In genomic region chr15:100419901-100420745, GRCm38 (mm10) we compare ENCODE assay signal across 13 mouse cellular contexts. TPM values are rescaled to one million over a fixed set of nuclear protein-coding genes. Genes with fewer than 3 reads are reported as not detected.
DNase-seq lines count a peak whose midpoint lies in the region; ATAC-seq and TF ChIP-seq lines count a peak whose summit lies in the region.
"Had no signal": no experiment of that assay in that cellular context is flagged by ENCODE, and none has a peak within 500 bp of the region (broad histone marks: within the 10 kb centered on the region; RNA-seq: fewer than 3 reads in every experiment).

No protein-coding gene starts in this region.

- WGBS in hindbrain, embryonic 10.5 days: 70% methylated on average over 9 of the region's 9 CpGs
- WGBS in hindbrain, embryonic 14.5 days: 71% methylated on average over 9 of the region's 9 CpGs
- WGBS in intestine, postnatal 0 days: 47% methylated on average over 9 of the region's 9 CpGs

- ATAC-seq in hindbrain, embryonic 14.5 days (ENCODE audit: low FRiP score): no peak
- ATAC-seq in intestine, postnatal 0 days: no peak
- ATAC-seq: forebrain, embryonic 15.5 days had no signal

- no peak overlapping the region for H3K4me3 ChIP-seq in hindbrain, embryonic 10.5 days
- H3K4me3 ChIP-seq in hindbrain, embryonic 14.5 days (replicated peaks; ENCODE audit: low read length): no peak overlapping the region
- no peak overlapping the region for H3K4me3 ChIP-seq in testis, adult 2 months (ENCODE audit: control insufficient read depth, low read depth, low read length)
- no peak overlapping the region for H3K4me3 ChIP-seq in intestine, postnatal 0 days (ENCODE audit: low read depth, low read length)
- H3K4me3 ChIP-seq: forebrain, embryonic 15.5 days had no signal

- H3K9ac ChIP-seq in hindbrain, embryonic 14.5 days: no peak overlapping the region
- 0 out of 2 replicates have a peak overlapping the region, but pooled peaks have one; percentile 23 for H3K9ac ChIP-seq in intestine, postnatal 0 days (ENCODE audit: low read depth, low read length)
- H3K9ac ChIP-seq: forebrain, embryonic 15.5 days had no signal

- peak overlapping the region; percentile 73; the same call in 1 of the 2 replicates for H3K27ac ChIP-seq in hindbrain, embryonic 10.5 days
- no peak overlapping the region for H3K27ac ChIP-seq in hindbrain, embryonic 14.5 days
- peak overlapping the region; percentile 33; the same call in 1 of the 2 replicates for H3K27ac ChIP-seq in testis, adult 2 months (ENCODE audit: control insufficient read depth, insufficient read depth, low read depth, low read length)
- H3K27ac ChIP-seq in intestine, postnatal 0 days (ENCODE audit: low read depth, low read length): peak overlapping the region; percentile 58
- H3K27ac ChIP-seq: forebrain, embryonic 15.5 days had no signal

- peaks cover 20% of the 10 kb centered on the region for H3K27me3 ChIP-seq in hindbrain, embryonic 10.5 days (ENCODE audit: insufficient read depth, poor library complexity, severe bottlenecking)
- H3K27me3 ChIP-seq in hindbrain, embryonic 14.5 days (ENCODE audit: control insufficient read depth, insufficient read depth, low read length): peaks cover 19% of the 10 kb centered on the region
- no peaks in the 10 kb centered on the region for H3K27me3 ChIP-seq in testis, adult 2 months (ENCODE audit: control insufficient read depth, insufficient read depth, low read length)
- no peaks in the 10 kb centered on the region for H3K27me3 ChIP-seq in intestine, postnatal 0 days (replicated peaks; ENCODE audit: control insufficient read depth, insufficient read depth, low read length)
- H3K27me3 ChIP-seq in splenic B cell, adult 2 months (ENCODE audit: control insufficient read depth, insufficient read depth, low read length, poor library complexity, severe bottlenecking): no peaks in the 10 kb centered on the region; the same call in 1 of the 2 replicates

- no peak overlapping the region for H3K4me2 ChIP-seq in hindbrain, embryonic 14.5 days (replicated peaks)
- H3K4me2 ChIP-seq in intestine, postnatal 0 days (replicated peaks; ENCODE audit: low read depth): peak overlapping the region; percentile 83
- H3K4me2 ChIP-seq: forebrain, embryonic 15.5 days had no signal

- no peak for TF ChIP-seq POLR2A in testis, adult 2 months (IDR thresholded peaks at IDR 0.05; ENCODE audit: control insufficient read depth, low read depth, low read length)

- peaks cover 51% of the 10 kb centered on the region for H3K4me1 ChIP-seq in hindbrain, embryonic 10.5 days (replicated peaks)
- H3K4me1 ChIP-seq in hindbrain, embryonic 14.5 days (replicated peaks; ENCODE audit: control insufficient read depth, insufficient read depth, low read length): peaks cover 26% of the 10 kb centered on the region
- peaks cover 17% of the 10 kb centered on the region for H3K4me1 ChIP-seq in testis, adult 2 months (ENCODE audit: control insufficient read depth, insufficient read depth, low read length)
- H3K4me1 ChIP-seq in intestine, postnatal 0 days (replicated peaks; ENCODE audit: control insufficient read depth, insufficient read depth, low read length): 0 out of 2 replicates have a peak, but pooled peaks cover 5% of the 10 kb centered on the region

- H3K36me3 ChIP-seq in hindbrain, embryonic 10.5 days: no peaks in the 10 kb centered on the region
- H3K36me3 ChIP-seq in hindbrain, embryonic 14.5 days (replicated peaks; ENCODE audit: control insufficient read depth, insufficient read depth): no peaks in the 10 kb centered on the region
- H3K36me3 ChIP-seq in testis, adult 2 months (ENCODE audit: control insufficient read depth, insufficient read depth, low read length): no peaks in the 10 kb centered on the region
- H3K36me3 ChIP-seq in intestine, postnatal 0 days (ENCODE audit: control insufficient read depth, insufficient read depth): no peaks in the 10 kb centered on the region
- H3K36me3 ChIP-seq in splenic B cell, adult 2 months (ENCODE audit: control insufficient read depth, insufficient read depth, low read length, poor library complexity, severe bottlenecking): no peaks in the 10 kb centered on the region
- H3K36me3 ChIP-seq: forebrain, embryonic 15.5 days had no signal

- DNase-seq in hindbrain, embryonic 10.5 days (ENCODE audit: low spot score): no peak
- no peak for DNase-seq in hindbrain, embryonic 14.5 days (ENCODE audit: low spot score)
- no peak for DNase-seq in testis, postnatal 14 days (ENCODE audit: low spot score)
- peak; percentile 16 for DNase-seq in splenic B cell, adult 2 months (ENCODE audit: low read depth, low spot score)
- no peak for DNase-seq in cerebellum, adult 11-12 months
- DNase-seq in MN1 (ENCODE audit: low spot score): no peak
- DNase-seq: cerebellum, adult 2 months; kidney, postnatal 14 days; lung, postnatal 36 days; right cerebral cortex, postnatal 4 days had no signal

- H3K9me3 ChIP-seq in hindbrain, embryonic 10.5 days: no peaks in the 10 kb centered on the region
- no peaks in the 10 kb centered on the region for H3K9me3 ChIP-seq in hindbrain, embryonic 14.5 days (ENCODE audit: control insufficient read depth, low read length)
- no peaks in the 10 kb centered on the region for H3K9me3 ChIP-seq in intestine, postnatal 0 days (ENCODE audit: control insufficient read depth)
- H3K9me3 ChIP-seq: forebrain, embryonic 15.5 days had no signal

- no peak for TF ChIP-seq CTCF in testis, adult 2 months (IDR thresholded peaks at IDR 0.05; ENCODE audit: control insufficient read depth, insufficient read depth, insufficient replicate concordance, low read depth, low read length)
- no peak for TF ChIP-seq CTCF in intestine, postnatal 0 days (IDR thresholded peaks at IDR 0.05; ENCODE audit: low read depth)

RNA-seq across cellular contexts. Expression of gene Gm5475, which starts 1.8 kb away (rescaled TPM):
- not detected in 2 replicates for polyA plus RNA-seq in hindbrain, embryonic 10.5 days (2016; fragmentation: Nextera tagmentation; extraction: Ambion mirVana)
- 0.13 and 0.15 TPM in 2 replicates for polyA plus RNA-seq in hindbrain, embryonic 14.5 days (2014; fragmentation: Nextera tagmentation; extraction: Ambion mirVana)
- 0.19 and 0.30 TPM in 2 replicates for polyA plus RNA-seq in testis, adult 2 months (2012; rRNA removed)
- 0.77 and 1.0 TPM in 2 replicates for polyA plus RNA-seq in intestine, postnatal 0 days (2015; fragmentation: Nextera tagmentation; extraction: Ambion mirVana)
- polyA plus RNA-seq: cerebellum, adult 2 months had no signal

RNA-seq across cellular contexts. Expression of gene Slc11a2, which starts 4.7 kb away (rescaled TPM):
- 25.1 and 26.2 TPM in 2 replicates for polyA plus RNA-seq in hindbrain, embryonic 10.5 days (2016; fragmentation: Nextera tagmentation; extraction: Ambion mirVana)
- polyA plus RNA-seq in hindbrain, embryonic 14.5 days (2014; fragmentation: Nextera tagmentation; extraction: Ambion mirVana): 18.5 and 18.6 TPM in 2 replicates
- polyA plus RNA-seq in testis, adult 2 months (2012; rRNA removed): 29.3 and 38.4 TPM in 2 replicates
- 44.7 and 49.0 TPM in 2 replicates for polyA plus RNA-seq in intestine, postnatal 0 days (2015; fragmentation: Nextera tagmentation; extraction: Ambion mirVana)

RNA-seq across cellular contexts. Expression of gene Letmd1, which starts 48.7 kb away (rescaled TPM):
- 38.0 and 41.2 TPM in 2 replicates for polyA plus RNA-seq in hindbrain, embryonic 10.5 days (2016; fragmentation: Nextera tagmentation; extraction: Ambion mirVana)
- 49.8 and 52.1 TPM in 2 replicates for polyA plus RNA-seq in hindbrain, embryonic 14.5 days (2014; fragmentation: Nextera tagmentation; extraction: Ambion mirVana)
- 18.8 and 20.0 TPM in 2 replicates for polyA plus RNA-seq in testis, adult 2 months (2012; rRNA removed)
- polyA plus RNA-seq in intestine, postnatal 0 days (2015; fragmentation: Nextera tagmentation; extraction: Ambion mirVana): 10.6 and 11.5 TPM in 2 replicates

RNA-seq across cellular contexts. Expression of gene Higd1c, which starts 55.8 kb away (rescaled TPM):
- polyA plus RNA-seq in hindbrain, embryonic 10.5 days (2016; fragmentation: Nextera tagmentation; extraction: Ambion mirVana): 0.47 TPM in 1 of 2 replicates, not detected in the other
- polyA plus RNA-seq in hindbrain, embryonic 14.5 days (2014; fragmentation: Nextera tagmentation; extraction: Ambion mirVana): not detected in 2 replicates
- polyA plus RNA-seq in testis, adult 2 months (2012; rRNA removed): not detected in 2 replicates
- not detected in 2 replicates for polyA plus RNA-seq in intestine, postnatal 0 days (2015; fragmentation: Nextera tagmentation; extraction: Ambion mirVana)
- polyA plus RNA-seq: cerebellum, adult 2 months; forebrain, embryonic 15.5 days had no signal
